Mouse (Mus musculus): ENCODE measurements around the gene Hspa1b. TPM values are rescaled to one million over a fixed set of nuclear protein-coding genes. Genes with fewer than 3 reads are reported as not detected.

The Hspa1b gene
- polyA plus RNA-seq, 1 experiment from 2014 or later: 0.26 TPM

DNA sequence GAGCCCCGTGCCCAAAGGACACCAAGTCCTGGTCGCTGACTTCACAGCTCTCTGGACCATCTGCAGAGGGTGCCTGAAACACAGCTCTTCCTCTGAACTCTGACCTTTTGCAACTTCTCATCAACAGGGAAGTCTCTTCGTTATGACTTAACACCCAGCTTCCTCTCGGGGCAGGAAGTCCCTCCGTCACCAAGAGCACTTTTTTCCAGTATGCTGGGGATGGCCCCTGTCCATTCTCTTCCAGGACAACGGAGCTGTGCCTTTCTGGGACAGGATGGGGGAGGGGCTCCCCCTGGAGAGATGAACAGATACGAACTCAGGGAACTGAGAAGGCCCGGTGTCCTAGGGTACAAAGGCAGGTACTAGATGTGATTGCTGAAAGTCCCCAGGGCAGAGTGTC is 24.2 kb downstream of the Hspa1b start:
- H3K27ac ChIP-seq: no peak overlapping the region
- H3K36me3 ChIP-seq: no peaks in the 10 kb centered on the region
- H3K4me1 ChIP-seq: peaks cover 8% of the 10 kb centered on the region
- H3K4me2 ChIP-seq: no peak overlapping the region
- no peaks in the 10 kb centered on the region for H3K9me3 ChIP-seq
- H3K27me3 ChIP-seq: no peaks in the 10 kb centered on the region
- no peak for ATAC-seq (ENCODE audit: borderline replicate concordance, extremely low read depth, low FRiP score, low TSS enrichment)
- 38% methylated on average over 8 of the region's 8 CpGs for WGBS
- H3K9ac ChIP-seq: no peak overlapping the region
- H3K4me3 ChIP-seq: no peak overlapping the region

DNA sequence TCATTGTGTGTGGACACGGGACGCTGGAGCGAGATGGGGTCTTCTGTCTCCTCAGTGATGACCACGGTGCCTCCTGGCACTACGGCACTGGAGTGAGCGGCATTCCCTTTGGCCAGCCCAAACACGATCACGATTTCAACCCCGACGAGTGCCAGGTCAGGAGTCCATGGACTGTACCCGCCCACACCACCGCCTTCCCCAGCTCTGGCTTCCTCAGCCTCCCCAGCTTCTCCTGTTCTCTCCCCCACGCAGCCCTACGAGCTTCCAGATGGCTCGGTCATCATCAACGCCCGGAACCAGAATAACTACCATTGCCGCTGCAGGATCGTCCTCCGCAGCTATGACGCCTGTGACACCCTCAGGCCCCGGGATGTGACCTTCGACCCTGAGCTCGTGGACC is 25.0 kb downstream of the Hspa1b start:
- Histone ChIP-seq H3K9ac (no peak overlapping the region), H3K4me1 (peaks cover 8% of the 10 kb centered on the region), H3K9me3 (no peaks in the 10 kb centered on the region), H3K27me3 (no peaks in the 10 kb centered on the region), H3K4me3 (no peak overlapping the region), H3K27ac (no peak overlapping the region), H3K4me2 (peak overlapping the region; percentile 1; the same call in 1 of the 2 replicates), H3K36me3 (no peaks in the 10 kb centered on the region)
- 74% methylated on average over 24 of the region's 24 CpGs for WGBS
- no peak for ATAC-seq (ENCODE audit: borderline replicate concordance, extremely low read depth, low FRiP score, low TSS enrichment)

DNA sequence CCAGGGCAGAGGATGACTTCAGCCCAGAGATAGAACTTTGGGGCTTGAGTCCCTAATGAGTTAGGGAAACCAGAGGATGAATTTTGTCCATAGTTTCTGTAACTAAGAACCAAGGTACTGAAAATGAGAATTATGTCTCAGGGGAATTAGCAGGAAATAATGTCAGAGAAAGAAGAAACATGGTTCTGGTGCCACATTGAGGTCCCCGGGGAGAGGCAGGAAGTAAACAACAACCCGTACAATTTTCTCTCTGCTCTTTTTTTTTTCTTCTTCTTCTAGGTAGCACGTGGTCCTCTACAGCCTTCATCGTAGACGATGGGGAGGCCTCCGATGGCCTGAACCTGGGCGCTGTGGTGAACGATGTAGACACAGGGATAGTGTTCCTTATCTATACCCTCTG is 26.8 kb downstream of the Hspa1b start:
- Histone ChIP-seq H3K4me3 (peak overlapping the region; percentile 61; the same call in 1 of the 2 replicates), H3K4me1 (peaks cover 8% of the 10 kb centered on the region), H3K9ac (no peak overlapping the region; the same call in 1 of the 2 replicates), H3K27me3 (no peaks in the 10 kb centered on the region), H3K4me2 (peak overlapping the region; percentile 93), H3K27ac (no peak overlapping the region), H3K36me3 (no peaks in the 10 kb centered on the region), H3K9me3 (no peaks in the 10 kb centered on the region)
- 65% methylated on average over 8 of the region's 8 CpGs for WGBS
- ATAC-seq (ENCODE audit: borderline replicate concordance, extremely low read depth, low FRiP score, low TSS enrichment): no peak

- Histone ChIP-seq H3K4me1 (peaks cover 8% of the 10 kb centered on the region), H3K9me3 (no peaks in the 10 kb centered on the region), H3K27ac (no peak overlapping the region), H3K4me3 (peak overlapping the region; percentile 61), H3K36me3 (no peaks in the 10 kb centered on the region), H3K9ac (peak overlapping the region; percentile 60), H3K27me3 (no peaks in the 10 kb centered on the region), H3K4me2 (peak overlapping the region; percentile 93)
- ATAC-seq (ENCODE audit: borderline replicate concordance, extremely low read depth, low FRiP score, low TSS enrichment): peak; percentile 17
- 9% methylated on average over 14 of the region's 14 CpGs for WGBS
Observed at GRCm38 (mm10) chr17:34931735-34932098, 27.3 kb downstream of the Hspa1b start.

- peak; percentile 96 for ATAC-seq (ENCODE audit: borderline replicate concordance, extremely low read depth, low FRiP score, low TSS enrichment)
- Histone ChIP-seq H3K9me3 (no peaks in the 10 kb centered on the region), H3K27ac (no peak within 1 kb of the TSS), H3K4me1 (peaks cover 8% of the 10 kb centered on the region), H3K9ac (peak within 1 kb of the TSS; percentile 60), H3K4me3 (peak within 1 kb of the TSS; percentile 61), H3K27me3 (no peaks in the 10 kb centered on the region), H3K4me2 (peak within 1 kb of the TSS; percentile 93), H3K36me3 (no peaks in the 10 kb centered on the region)
- WGBS: under 1% methylated on average over 38 of the region's 38 CpGs
Observed at GRCm38 (mm10) chr17:34931061-34931734, 27.8 kb downstream of the Hspa1b start, which contains the start of gene Neu1. Gene Neu1 (plus strand): TSS chr17:34931253.

GRCm38 (mm10) chr17:34928841-34929240 is 30.2 kb downstream of the Hspa1b start:
- H3K4me3 ChIP-seq: no peak overlapping the region
- no peak overlapping the region for H3K9ac ChIP-seq
- H3K4me1 ChIP-seq: peaks cover 8% of the 10 kb centered on the region
- H3K4me2 ChIP-seq: no peak overlapping the region
- H3K9me3 ChIP-seq: no peaks in the 10 kb centered on the region
- H3K36me3 ChIP-seq: no peaks in the 10 kb centered on the region
- no peaks in the 10 kb centered on the region for H3K27me3 ChIP-seq
- no peak for ATAC-seq (ENCODE audit: borderline replicate concordance, extremely low read depth, low FRiP score, low TSS enrichment)
- no peak overlapping the region for H3K27ac ChIP-seq
- WGBS: 31% methylated on average over 4 of the region's 4 CpGs

- Histone ChIP-seq H3K4me3 (no peak overlapping the region), H3K9me3 (no peaks in the 10 kb centered on the region), H3K9ac (no peak overlapping the region), H3K4me2 (0 out of 2 replicates have a peak overlapping the region, but pooled peaks have one; percentile 10), H3K27ac (no peak overlapping the region), H3K27me3 (no peaks in the 10 kb centered on the region), H3K4me1 (peaks cover 8% of the 10 kb centered on the region), H3K36me3 (no peaks in the 10 kb centered on the region)
- no peak for ATAC-seq (ENCODE audit: borderline replicate concordance, extremely low read depth, low FRiP score, low TSS enrichment)
- WGBS: 65% methylated on average over 18 of the region's 18 CpGs
Observed at GRCm38 (mm10) chr17:34927306-34928019, 31.6 kb downstream of the Hspa1b start.

GRCm38 (mm10) chr17:34924258-34924657 is 34.8 kb downstream of the Hspa1b start:
- no peaks in the 10 kb centered on the region for H3K4me1 ChIP-seq
- no peak overlapping the region for H3K27ac ChIP-seq
- H3K9ac ChIP-seq: no peak overlapping the region
- no peaks in the 10 kb centered on the region for H3K9me3 ChIP-seq
- H3K4me3 ChIP-seq: no peak overlapping the region
- 58% methylated on average over 5 of the region's 5 CpGs for WGBS
- H3K27me3 ChIP-seq: no peaks in the 10 kb centered on the region
- no peak for ATAC-seq (ENCODE audit: borderline replicate concordance, extremely low read depth, low FRiP score, low TSS enrichment)
- H3K4me2 ChIP-seq: no peak overlapping the region
- H3K36me3 ChIP-seq: no peaks in the 10 kb centered on the region

DNA sequence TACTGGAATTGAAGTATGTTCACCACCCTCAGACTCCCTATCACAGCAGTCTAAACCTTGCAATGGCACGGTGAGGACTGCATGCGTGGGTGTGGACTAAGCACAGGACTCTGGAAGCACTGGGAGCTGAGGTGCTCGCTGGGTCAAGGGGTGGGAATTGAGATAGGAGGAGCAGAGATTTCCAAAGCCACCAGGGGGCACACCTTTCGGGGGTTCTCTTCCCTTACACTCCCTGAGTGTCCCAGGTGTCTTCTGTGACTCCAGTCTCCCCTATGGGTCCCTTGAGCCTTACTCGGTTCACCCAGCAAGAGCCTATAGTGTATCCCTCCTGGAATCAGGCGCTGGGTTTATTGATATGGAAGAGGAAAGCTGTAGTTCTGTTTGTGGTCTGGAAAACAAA is 36.1 kb downstream of the Hspa1b start:
- no peaks in the 10 kb centered on the region for H3K9me3 ChIP-seq
- no peaks in the 10 kb centered on the region for H3K4me1 ChIP-seq
- H3K36me3 ChIP-seq: no peaks in the 10 kb centered on the region
- H3K27ac ChIP-seq: no peak overlapping the region
- no peak for ATAC-seq (ENCODE audit: borderline replicate concordance, extremely low read depth, low FRiP score, low TSS enrichment)
- H3K27me3 ChIP-seq: no peaks in the 10 kb centered on the region
- 42% methylated on average over 6 of the region's 6 CpGs for WGBS
- no peak overlapping the region for H3K4me3 ChIP-seq
- no peak overlapping the region for H3K4me2 ChIP-seq
- no peak overlapping the region for H3K9ac ChIP-seq

DNA sequence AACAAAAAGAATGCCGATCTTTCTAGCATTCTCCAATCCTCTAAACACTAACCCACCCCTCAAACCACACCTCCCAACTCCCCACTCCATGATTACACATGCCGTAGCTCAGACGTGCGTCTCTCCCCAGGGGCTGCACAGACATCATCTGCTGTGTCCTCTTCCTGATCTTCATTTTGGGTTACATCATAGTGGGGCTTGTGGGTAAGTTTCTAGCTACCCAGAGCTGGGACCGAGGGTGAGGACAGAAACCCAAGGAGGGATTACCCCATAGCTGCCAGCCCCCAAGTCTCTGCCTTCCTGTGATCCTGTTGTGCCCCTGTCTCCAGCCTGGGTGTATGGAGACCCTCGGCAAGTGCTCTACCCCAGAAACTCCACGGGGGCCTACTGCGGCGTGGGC is 41.9 kb downstream of the Hspa1b start:
- WGBS: 61% methylated on average over 9 of the region's 9 CpGs
- no peak overlapping the region for H3K9ac ChIP-seq
- no peak for ATAC-seq (ENCODE audit: borderline replicate concordance, extremely low read depth, low FRiP score, low TSS enrichment)
- no peaks in the 10 kb centered on the region for H3K27me3 ChIP-seq
- peaks cover 18% of the 10 kb centered on the region for H3K36me3 ChIP-seq
- H3K4me1 ChIP-seq: peaks cover 16% of the 10 kb centered on the region; the same call in 1 of the 2 replicates
- H3K9me3 ChIP-seq: no peaks in the 10 kb centered on the region
- no peak overlapping the region for H3K27ac ChIP-seq
- no peak overlapping the region for H3K4me3 ChIP-seq
- H3K4me2 ChIP-seq: no peak overlapping the region

DNA sequence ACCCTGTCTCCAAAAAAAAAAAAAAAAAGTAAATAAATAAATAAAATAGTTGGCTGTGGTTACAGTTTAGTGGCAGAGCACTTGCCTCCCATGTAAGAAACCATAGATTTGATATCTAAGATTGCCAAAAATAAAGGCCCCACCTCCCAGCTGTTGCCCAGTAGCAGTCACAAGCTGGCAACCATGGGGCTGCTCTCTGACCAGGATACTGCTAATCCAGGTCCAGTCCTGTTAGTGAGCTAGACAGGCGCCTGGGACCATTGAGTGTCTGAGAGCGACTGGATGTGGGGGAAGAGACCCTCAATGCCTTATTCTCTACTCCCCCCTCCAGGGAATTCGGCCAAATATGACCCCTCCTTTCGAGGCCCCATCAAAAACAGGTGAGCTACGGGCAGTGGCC is 42.7 kb downstream of the Hspa1b start:
- no peak for ATAC-seq (ENCODE audit: borderline replicate concordance, extremely low read depth, low FRiP score, low TSS enrichment)
- no peak overlapping the region for H3K27ac ChIP-seq
- no peaks in the 10 kb centered on the region for H3K9me3 ChIP-seq
- peaks cover 27% of the 10 kb centered on the region for H3K36me3 ChIP-seq
- 85% methylated on average over 5 of the region's 5 CpGs for WGBS
- no peaks in the 10 kb centered on the region for H3K27me3 ChIP-seq
- no peak overlapping the region for H3K4me2 ChIP-seq
- peaks cover 16% of the 10 kb centered on the region; the same call in 1 of the 2 replicates for H3K4me1 ChIP-seq
- H3K4me3 ChIP-seq: no peak overlapping the region
- no peak overlapping the region for H3K9ac ChIP-seq

- no peak overlapping the region for H3K4me3 ChIP-seq
Observed at GRCm38 (mm10) chr17:34915410-34915831, 43.6 kb downstream of the Hspa1b start.

More at GRCm38 (mm10) chr17:34915410-34915831, 43.6 kb downstream of the Hspa1b start:
- H3K27me3 ChIP-seq: no peaks in the 10 kb centered on the region
- 13% methylated on average over 11 of the region's 11 CpGs for WGBS
- H3K4me1 ChIP-seq: peaks cover 16% of the 10 kb centered on the region; the same call in 1 of the 2 replicates
- H3K9ac ChIP-seq: peak overlapping the region; percentile 16; the same call in 1 of the 2 replicates
- H3K9me3 ChIP-seq: no peaks in the 10 kb centered on the region
- peak overlapping the region; percentile 27; the same call in 1 of the 2 replicates for H3K4me2 ChIP-seq
- peaks cover 36% of the 10 kb centered on the region for H3K36me3 ChIP-seq
- ATAC-seq (ENCODE audit: borderline replicate concordance, extremely low read depth, low FRiP score, low TSS enrichment): 0 out of 2 replicates have a peak, but pooled peaks have one; percentile 23
- H3K27ac ChIP-seq: 0 out of 2 replicates have a peak overlapping the region, but pooled peaks have one; percentile 2
